Mouse (Mus musculus) lung, postnatal 36 days (tissue): ENCODE results near the gene Lcmt1.

Experiments
- DNase-seq: peaks from one replicate; pipeline ENCODE4 v3.0.0; 2022; ENCODE audit warnings: mixed read lengths

Gene Lcmt1

DNA sequence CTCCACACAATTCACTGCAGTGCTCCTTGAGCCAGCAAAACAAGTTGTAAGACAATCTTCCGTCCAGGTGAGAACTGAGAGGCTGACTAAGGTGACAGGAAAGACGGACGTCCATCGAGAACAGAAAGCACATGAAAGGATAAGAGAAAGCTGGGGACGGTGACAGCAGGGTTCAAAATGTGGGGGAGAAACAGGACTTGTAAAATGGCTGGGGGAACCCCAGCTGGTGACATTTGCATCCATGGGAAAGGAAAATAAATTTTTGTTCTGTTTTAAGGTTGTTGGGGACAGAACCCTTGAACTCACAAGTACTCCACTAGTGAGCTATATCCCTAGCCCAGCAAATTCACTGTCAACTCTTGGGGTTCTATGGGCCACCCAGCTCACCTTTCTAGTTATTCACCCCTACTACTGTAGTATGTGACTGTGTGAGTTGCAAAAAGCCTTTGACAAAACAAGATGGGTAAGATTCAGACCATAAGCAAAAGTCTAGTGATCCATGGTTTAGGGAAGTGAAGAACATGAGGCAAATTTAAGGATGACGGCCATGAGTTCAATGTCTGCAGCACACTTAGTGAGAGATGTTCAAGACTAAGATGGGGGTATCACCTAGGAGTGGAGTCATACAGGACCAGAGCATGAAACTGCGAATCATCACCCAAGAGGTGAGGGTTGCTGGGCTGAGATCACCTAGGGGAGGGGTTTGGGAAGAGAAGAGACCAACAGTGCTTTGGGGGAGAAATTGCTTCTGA is 8.2 kb upstream of the Lcmt1 start:
- DNase-seq: no peak

DNA sequence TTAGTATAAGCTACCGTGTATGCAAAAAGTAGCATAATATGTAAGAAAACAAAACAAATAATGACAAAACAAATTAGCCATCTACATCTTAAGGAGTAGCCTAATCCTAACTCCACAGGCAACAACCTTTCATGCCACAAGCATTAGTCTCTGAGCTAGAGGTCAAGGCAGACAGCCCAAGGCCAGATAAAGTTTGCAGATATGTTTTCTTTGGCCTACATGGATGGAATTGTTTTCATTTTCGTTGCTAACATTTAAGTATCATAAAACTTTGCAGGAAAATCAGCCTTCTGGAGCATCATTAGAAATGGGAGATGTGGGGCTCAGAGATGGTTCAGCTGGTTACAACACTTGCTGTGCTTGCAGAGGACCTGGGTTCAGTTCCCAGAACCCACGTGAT is 6.8 kb upstream of the Lcmt1 start:
- DNase-seq: no peak

DNA sequence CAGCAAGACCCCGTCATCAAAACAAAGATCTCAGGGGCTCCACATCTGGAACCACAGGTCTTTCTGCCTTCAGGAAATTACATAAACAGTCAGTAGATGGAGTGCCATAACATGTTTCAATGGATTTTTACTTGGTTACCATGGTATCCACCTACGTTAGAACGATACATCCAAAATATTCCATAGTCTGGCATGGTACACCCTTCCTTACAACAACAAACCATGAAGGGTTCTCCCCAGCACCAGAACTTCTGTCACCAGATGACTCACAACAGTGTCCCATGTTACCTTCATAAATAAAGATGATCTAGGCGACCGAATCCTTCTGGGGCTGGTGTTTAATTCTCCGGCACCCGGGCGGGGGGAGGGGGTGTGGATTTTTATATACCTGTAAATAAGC is 5.6 kb upstream of the Lcmt1 start:
- DNase-seq: no peak

DNA sequence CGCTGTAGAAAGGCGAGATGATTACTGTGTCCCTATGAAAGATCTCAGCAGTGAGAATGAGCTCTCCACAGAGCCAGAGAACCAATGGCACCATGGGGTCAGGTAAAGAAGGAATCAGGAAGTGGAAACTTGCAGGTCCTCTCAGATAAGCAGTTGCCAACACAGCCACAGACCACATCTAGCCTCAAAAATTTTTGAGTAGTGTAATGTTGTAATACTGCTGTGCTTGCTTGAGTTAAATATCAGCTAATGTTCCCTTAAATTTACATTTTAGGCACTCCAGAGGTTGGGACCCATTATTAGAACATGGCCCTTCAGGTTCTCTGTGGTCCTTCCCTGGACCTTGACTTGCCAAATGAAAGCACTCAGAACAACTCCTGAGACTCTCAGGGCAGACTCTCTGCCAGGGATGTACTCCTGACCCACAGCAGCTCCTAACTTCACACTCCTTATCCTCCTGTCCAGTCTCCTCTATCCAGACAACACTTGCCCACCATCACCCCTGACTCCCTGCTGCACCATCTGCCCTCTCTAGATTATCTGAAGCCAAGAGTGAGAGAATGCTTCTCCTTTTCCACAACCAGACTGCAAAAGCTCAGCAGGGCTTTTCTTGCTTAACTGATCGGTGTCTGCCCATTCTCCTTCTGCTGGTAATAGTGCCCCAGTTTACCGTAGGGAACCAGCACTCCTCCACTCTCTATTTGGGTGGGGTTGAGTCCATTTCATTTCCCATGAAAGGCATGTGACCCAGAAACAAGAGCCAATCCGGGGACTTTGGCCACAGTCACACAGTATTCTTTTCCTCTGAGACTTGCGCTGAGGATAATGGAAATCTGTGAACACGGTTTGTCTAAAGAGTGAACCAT is 3.5 kb upstream of the Lcmt1 start:
- DNase-seq: peak; percentile 73

DNA sequence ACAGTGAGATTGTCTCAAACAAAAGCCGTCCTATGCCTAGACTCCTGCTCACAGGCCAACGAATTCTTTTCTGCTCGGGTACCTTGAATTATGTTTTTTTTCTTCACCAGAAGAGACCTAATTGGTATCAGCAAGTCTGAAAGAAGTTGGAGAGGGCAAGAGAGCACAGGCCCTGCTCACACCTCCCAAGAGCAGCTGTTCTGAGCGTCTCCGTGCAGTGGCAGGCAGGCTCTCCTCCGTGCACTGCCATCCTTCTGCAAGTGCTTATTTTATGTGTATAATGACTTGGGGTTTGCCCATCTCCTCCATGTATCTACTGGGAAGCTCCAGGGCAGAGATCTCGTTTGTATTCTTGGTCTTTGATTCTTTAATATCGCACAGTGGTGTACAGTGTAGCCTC is 2.8 kb upstream of the Lcmt1 start:
- no peak for DNase-seq

DNA sequence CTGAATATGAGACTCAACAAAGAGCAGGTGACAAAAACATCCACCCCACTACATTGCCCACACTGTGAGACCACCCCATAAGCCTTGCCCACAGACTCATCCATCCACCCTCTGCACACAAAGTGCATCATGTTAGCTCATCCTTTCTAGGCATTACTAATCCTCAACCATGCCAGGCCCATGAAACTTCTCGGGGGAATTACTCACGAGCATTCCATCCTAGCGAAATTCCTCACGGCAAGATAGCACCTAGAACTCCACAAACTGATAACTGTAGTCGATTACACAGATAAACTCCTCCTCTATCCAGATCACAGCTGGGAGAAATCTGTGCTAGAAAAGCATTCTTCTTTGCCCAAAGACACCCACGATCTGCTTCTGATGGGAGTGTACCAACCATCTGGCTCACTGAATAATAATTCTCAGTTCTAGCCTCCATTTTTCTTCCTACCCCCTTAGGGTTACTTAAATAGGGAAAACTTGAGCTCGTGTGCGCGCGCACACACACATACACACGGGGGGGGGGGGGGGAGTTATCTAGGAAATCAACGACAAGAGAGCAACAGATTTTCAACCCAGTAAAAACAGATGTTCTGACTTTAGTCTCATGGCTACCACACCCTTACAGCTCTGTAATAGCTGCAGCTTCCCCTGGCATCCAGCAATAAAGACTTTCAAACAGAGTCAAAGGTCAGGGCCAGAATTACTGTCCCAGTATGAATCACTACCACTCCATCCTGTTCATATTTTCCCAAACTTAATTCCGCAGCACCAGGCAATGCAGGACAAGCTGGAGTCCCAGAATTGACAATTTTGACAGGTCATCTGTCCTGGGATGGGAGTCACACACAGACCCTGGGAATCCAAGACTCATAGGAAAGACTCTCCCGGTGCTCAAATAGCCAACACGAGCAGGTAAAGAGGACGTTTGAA is 2.1 kb upstream of the Lcmt1 start:
- DNase-seq: no peak

DNA sequence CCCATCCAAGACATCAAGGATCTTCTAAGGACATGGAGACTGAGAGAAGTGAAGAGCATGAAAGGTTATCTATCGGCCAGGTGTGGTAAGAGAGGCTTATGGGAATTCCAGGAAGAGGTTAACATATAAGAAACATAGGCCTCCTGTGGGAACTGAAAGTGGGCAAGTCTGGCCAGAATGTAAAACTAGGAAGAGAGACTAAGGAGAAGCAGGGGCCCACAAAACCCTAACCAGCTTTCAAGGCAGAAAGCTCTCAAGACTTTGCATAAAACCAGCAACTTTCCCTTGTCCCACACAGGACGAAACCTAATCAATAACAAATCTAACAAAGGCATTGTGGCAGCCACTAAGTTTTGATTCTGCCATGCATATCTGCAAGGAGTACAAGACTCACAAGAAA is 1.4 kb upstream of the Lcmt1 start:
- DNase-seq: no peak

DNA sequence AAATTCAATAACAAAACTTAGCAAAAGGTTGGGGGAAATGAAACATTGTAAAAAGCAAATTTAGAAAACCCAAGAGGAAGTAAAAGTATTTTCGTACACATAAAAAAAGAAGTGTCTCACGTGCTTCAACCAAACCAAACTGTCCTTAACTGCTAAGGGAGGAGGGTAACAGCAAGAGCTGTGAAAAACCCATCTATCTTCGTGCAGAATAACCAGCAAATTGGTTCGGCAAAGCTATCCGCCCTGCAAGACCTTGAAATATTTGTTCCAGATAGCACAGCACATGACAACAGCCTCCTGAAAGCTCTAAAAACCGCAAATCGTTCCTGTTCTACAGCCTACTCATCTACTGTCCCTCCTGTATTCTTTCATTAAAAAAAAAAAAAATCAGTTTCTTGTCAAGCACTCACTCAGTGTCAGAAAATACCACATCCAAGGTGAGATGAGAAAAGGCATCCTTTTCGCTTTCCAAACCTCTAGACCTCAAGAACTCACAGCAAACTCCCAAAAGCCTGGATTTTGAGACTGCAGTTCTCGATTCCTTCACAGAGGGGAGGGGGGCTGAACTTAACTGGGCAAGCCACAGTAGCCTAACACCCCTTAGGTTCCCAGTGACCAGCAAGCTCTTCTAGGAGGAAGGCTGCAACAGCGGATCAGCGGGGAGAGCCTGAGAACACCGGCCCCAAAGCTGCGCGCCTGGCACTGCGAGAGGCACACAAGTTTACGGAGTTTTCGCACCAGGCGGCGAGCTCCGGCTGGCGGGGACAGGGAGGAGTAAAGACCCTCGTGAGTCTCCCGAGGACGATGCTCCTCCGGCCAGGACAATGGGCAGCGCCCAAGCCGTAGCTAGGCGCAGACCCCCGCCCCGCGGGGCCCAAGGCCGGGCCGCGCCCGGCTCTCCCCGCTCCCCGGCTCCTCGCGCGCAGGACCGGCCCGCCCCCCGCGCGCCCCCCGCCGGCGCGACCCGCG is 522 bp upstream of the Lcmt1 start:
- peak; percentile 43 for DNase-seq

DNA sequence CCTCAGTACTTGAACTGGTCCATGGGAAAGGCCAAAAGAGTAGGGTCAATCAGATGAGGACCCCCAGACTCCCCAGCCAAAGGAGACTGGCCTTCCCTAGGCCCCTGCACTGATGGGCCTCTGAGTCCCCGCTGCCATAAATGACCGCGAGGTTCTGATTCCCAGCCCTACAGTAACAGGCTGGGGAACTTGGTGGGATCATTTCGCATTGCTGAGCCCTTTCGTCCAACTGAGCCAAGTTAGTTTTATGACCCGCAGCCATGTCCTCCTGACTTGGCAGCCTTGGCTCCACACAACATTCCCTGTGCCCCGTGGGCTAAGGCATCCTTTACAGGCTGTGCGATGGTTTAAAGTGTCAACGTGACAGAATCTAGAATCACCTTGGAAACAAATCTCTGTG is 1.1 kb downstream of the Lcmt1 start:
- no peak for DNase-seq

DNA sequence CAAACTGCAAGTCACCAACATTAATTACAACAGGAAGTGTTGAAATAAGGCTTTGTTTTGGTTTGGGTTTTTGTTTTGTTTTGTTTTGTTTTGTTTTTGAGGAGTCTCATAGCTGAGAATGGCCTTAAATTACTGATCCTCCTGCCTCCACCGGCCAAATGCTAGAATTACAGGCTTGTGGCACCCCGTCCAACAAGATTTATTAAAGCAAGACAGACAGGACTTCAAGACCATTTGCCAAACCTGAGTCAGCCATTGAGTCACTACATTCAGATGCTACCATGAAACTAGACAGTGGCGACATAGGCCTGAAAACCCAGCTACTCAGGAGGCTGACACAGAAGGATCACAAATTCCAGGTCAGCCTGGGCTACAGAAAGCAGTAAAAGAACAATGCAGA is 1.9 kb downstream of the Lcmt1 start:
- no peak for DNase-seq

DNA sequence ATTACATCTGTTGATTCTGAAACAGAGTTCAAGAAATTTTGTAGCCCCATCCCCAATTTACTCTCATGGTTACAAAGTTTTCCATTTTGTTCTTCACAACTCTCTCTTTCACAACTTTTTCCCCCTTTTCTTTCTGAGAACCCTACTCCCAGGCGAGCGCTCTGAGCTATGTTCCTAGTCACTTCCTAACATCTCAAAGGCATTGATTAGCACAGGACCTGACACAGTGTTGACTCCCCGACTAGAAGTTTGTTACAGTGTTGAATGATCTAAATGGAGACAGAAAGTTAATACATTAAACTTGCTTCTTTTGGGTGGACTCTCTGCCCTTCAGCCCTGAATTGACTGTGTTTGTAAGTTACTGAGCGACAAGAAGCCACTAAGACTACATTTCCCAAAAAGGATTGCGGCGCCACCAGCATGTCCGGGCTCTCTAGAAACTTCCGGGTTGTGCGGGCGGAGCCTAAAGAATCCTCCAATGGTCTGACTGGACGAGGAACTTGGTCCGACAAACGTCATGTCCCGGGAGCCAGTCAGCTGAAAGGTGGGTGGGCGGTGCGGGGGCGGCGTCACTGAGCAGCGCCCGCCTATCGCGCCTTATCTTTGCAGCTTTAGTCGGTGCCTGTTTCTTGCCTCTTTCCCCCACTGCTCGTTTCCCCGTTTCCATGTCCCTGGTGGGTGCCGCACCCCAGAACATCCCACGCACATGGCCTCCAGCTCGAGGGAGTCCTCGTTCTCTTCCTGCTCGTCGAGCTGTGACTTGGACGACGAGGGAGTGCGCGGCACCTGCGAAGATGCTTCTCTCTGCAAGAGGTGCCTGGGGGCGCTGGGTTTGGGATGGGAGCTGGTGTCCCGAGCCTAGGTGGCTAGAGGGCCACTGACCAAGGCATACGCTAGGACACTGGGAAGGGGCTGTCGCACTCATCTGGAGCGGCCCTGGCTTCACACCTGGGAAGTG is 8.1 kb downstream of the Lcmt1 start:
- peak; percentile 99 for DNase-seq

DNA sequence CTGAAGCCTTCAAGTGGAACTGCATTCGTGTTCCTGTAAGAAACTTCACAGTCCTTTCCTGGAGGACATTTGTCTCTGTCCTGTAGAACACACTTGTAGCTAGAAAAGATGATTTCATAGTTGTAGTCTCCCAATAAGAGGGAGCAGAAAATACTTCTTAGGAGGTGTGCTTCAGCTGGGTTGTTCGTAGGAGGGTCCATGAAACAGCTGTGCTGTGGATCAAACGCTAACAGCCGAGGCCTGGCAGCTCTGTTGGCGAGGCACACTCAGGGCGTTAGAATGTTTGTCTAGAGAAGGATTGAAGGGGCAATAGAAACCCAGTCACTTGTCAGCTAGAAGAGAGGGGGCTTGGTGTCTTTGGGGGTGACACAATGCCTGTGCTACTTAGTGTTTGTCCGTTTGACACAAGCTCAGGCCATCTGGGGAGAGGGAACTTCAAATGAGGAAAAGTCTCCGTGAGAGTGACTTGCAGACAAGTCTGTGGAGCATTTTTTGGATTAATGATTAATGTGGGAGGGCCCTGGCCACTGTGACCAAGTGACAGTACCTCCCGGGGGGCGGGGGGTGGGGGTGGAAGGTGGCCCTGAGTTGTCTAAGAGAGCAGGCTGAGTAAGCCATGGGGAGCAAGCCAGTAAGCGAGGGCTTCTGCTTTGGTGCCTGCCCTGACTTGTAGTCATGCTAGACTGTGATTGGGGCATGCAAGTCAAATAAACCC is 16.3 kb downstream of the Lcmt1 start:
- peak; percentile 54 for DNase-seq

DNA sequence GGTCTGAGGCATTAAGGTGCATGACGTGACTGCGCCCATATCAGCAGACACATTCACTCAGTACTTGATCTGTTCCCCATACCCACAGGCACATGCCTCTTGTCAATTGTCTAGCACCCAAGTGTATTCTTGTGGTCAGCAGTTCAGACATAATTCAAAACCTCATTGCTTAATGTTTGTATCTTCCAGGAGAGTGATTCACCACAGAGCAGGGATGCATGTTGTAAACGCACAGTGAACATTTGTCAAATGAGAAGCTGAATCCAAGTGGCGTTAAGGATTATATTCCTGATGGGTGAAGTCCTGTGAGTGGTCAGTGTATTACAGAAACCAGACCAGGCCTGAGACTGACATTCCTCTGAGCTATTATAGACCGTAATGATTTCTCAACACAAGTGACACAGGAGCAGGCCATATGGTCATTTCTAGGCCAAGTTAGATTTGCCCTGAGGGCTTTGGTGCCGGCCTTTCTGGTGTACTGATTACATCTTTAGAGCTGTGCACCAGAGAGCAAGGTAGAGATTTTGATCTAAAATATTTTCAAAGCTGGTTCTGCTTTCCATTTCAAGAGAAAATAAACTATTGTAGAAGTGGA is 20.2 kb downstream of the Lcmt1 start:
- no peak for DNase-seq

DNA sequence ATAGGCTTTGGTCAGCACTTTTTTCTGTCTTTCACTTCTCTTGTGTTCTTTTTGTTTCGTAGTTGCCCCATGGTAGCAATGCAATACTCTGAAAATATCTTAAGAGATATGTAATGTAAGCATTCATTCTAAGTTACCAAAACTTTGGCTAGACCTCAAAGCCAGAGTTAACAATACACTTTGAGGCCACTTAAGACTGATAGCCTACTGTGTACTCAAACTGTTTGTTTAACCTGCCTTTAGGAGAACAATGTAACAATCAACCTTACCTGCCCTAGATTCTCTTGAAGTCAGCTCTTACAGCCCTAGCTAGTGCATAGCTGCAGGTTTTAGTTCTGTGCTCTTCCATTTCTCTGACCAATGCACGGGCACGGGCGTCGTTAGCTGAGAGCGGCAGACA is 24.7 kb downstream of the Lcmt1 start:
- peak; percentile 63 for DNase-seq

DNA sequence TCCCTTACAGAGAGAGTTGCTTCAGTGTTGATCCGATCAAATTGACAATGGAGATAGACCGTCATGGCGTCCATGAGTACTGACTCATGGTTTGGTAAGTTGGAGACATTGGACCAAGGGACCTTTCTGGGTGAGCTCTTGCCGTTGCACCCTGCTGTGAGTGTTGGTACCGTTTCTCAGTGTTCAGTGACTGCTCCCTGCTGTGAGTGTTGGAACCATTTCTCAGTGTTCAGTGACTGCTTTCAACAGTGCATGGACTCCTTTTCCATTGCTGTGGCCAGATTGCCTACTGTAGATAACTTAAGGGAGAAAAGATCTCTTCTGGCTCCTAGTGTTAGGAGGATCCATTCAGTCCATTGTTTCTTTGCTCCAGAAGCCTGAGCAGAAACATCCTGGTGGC is 27.3 kb downstream of the Lcmt1 start:
- no peak for DNase-seq

DNA sequence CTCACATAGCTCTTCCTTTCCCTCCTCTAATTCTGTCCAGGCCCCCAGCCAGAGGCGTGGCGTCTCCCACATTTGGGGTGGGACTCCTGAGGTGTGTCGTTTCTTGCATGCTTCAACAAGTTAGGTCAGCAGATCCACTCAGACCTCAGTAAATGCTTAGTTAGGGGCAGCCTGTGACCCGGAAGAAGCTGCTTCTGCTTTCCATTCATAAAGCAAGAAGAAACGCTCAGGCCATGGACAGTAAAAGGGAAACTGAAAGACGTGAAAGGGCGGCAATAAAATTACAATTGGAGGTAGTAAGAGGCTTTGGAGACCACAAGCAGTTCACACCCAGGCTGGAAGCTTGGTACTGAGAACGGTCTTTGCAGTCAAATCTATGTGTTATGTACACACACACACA is 27.8 kb downstream of the Lcmt1 start:
- DNase-seq: no peak

DNA sequence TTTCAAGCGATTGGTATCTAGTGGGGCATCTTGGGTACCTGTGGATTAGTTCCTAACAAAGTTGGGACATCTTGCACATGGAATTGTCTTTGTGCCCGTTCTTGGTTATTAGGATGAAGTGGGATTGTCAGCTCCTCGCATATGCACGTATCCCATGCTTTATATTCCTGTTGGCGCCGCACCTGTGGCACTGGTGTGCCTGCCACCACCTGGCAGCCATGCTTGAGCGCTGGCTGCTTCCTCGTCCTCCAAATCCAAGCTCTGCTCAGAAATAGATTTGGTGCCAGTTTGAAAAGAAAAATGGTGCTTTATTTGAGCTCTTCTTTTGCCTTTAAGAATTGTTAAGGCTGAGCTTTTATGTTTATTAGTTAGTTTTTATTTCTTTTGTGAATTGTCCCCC is 28.3 kb downstream of the Lcmt1 start:
- no peak for DNase-seq

DNA sequence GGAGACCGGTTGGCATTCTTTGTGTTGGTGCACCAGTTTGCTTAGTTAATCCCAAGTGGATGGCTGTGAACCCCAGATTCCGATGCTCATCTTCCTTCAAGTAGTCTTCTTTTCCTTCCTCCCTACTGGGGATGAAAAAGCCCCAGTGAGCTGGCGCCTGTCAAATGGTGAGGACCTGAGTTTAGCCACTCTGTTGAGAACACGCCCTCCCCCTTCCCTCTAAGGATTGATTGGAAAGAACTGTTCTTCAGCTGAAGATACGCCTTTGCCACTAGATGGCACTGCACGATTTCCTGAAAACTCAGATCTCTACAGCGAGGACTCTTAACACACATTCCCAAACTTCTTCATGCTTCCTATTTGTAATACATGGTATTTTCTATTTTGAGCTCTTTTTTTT is 29.2 kb downstream of the Lcmt1 start:
- peak; percentile 83 for DNase-seq

DNA sequence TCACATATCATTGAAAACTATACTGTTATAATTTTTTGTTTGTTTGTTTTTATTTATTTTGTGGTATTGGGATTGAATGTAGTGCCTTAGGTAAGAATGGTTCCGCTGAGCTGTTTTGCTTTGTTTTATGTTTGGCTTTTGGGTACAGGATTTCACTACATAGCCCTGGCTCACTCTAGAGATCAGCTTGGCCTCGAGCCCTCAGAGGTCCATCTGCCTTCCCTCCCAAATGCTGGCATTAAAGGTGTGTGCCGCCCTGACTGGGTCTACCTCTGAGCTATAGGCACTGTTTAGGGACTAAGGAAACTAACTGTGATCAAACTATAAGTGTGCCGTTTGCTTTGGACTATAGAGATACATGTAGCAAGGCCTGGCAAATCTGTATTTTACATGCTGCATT is 29.7 kb downstream of the Lcmt1 start:
- no peak for DNase-seq

DNA sequence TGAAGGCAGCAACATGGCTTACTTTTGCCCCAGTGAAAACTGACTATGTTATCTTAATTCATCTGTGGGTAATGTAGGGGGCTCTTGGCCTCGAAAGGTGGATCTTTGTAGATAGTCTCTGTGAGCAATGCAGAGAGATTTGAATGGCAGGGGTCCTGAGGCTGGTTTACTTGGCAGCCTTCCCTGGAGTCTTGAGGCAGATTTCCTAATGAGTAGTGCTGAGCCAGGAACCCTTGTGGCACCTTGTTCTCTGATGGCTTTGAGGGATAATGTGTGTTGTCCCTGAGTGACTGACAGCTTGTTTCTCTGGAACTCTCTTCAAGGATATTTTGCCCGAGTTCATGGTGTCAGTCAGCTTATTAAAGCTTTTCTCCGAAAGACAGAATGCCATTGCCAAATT is 31.5 kb downstream of the Lcmt1 start:
- no peak for DNase-seq
